Mouse (Mus musculus) ES-E14 (cell line): ENCODE results near the gene Vav3.

Source experiments
- ZC3H11A ChIP-seq: IDR thresholded peaks from 2 replicates; pipeline ENCODE4 v1.6.1; 2012; ENCODE audit warnings: low read depth, mild to moderate bottlenecking, inconsistent platforms, low read length, borderline replicate concordance
- ZNF384 ChIP-seq: IDR thresholded peaks from 2 replicates; pipeline ENCODE4 v1.6.1; 2012; ENCODE audit warnings: low read depth, low read length, inconsistent platforms

DNA sequence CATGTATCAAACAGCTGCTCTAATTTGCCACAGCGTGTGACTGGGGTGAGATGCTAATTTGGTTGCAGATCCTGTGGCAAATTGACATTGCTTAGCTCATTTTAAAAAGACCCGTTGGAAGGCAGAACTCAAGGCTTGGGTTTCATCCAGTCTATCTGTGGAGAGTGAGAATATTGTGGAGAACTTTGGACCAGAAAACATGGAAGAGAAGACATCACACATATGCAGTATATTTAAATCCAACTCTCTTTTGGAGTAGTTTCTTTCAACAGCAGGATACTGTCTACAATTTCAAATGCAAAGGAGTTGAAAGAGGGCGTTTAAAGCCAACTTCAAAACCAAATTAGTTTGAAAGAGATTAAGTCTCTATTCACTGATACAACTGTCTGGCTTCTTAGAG, 13.3 kb upstream of the Vav3 start:
- TF ChIP-seq ZC3H11A: no peak
- TF ChIP-seq ZNF384: no peak
